Mouse (Mus musculus) left cerebral cortex, postnatal 4 days (tissue): ENCODE measurements at regions not wholly inside any gene's neighbourhood (a gene's known extent, or its start where the extent isn't known, plus 50 kb on each side); places are given as distances from the start of the nearest gene placed in this dataset.
A peak's percentile ranks its signal among the peaks of the same experiment; 100 is the strongest.

Experiments used
- DNase-seq: peaks from one replicate; pipeline ENCODE4 v3.0.0-alpha.2; 2022
- intact Hi-C: fragments of 180-260 bp; cut with DNase I; formaldehyde crosslinking; loops from one replicate; pipeline ENCODE4 v1.15.1; 2025

DNA sequence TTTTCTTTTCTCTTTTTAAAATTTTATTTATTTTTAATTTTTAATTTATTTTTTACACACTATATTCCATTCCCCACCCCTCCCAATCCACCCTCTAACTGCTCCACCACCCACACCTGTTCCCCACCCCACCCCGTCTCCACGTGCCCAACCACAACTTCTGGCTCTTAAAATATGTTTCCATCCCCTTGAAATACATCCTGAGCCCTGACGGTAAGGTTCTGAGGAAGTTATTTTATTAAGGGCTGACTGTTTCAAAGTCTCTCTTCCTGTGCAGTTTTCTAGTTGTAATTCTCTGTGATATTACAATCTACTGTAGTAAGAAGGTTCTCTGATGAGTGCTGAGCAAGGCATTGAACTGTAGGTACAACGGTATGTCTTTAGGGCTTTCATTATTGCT lies 325.6 kb upstream of the Negr1 start:
- intact Hi-C loops: no loop called here
- no peak for DNase-seq

GRCm38 (mm10) chr3:156252256-156252861 lies 309.2 kb upstream of the Negr1 start:
- no peak for DNase-seq

DNA sequence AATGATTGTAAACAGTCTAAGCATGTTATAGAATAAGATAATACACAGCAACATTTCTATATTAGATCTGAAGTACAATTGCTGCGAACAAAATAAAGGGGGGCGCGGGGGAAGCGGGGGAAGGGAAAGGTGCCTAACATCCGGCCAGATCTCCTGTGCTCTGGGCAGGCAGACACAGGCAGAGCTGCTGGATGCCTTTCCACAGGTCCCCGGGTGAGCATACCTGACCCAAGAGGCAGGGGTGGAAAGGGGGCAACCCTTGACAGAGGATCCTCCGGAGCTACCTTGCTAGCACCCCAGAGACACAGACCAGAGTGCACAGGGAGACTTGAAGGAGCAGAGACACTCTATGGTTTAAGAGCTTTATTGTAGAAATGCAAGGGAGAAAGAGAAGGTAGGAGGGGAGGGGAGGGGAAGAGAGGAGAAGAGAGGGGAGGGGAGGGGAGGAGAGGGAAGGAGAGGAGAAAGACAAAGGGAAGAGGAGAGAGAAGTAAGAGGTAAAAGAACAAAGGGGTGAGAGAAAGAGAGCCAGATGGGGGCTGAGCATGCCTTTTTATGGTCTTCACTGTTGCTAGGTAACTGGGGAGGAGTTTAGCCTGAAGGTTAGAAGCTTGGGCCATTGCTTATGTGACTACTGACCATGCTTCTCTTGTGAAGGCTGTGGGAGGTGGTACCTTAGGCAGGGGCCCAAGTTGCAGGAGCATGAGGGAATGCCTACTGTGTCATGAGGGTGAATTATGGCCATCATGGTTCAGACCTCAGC lies 308.2 kb upstream of the Negr1 start:
- intact Hi-C loops: no loop called here
- no peak for DNase-seq

More at GRCm38 (mm10) chr3:156252256-156252861, 309.2 kb upstream of the Negr1 start:
- intact Hi-C loops: no loop called here

DNA sequence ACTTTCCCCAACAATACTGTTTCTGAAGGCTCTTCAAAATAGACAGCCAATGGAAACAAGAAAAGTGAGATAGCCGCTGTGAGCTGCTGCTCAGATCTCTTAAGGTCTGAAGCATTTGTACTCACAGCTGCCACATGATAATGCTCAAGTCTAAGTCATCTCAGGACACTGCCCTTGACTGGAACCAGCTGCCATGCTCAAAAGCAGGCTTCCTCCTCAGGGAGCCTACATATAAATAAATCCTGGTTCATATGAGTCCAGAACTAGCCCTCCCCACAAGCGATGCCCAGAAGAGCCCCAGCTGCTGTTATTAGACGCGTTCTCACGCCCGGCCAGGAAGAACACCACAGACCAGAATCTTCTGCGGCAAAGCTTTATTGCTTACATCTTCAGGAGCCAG lies 304.9 kb upstream of the Negr1 start:
- no peak for DNase-seq
- intact Hi-C loops: no loop called here

- intact Hi-C loops: no loop called here
- DNase-seq: peak; percentile 1
These were observed 296.9 kb upstream of the Negr1 start for GRCm38 (mm10) chr3:156264654-156265053.

- intact Hi-C loops: no loop called here
These were observed 293.9 kb upstream of the Negr1 start for GRCm38 (mm10) chr3:156267727-156268126.

DNA sequence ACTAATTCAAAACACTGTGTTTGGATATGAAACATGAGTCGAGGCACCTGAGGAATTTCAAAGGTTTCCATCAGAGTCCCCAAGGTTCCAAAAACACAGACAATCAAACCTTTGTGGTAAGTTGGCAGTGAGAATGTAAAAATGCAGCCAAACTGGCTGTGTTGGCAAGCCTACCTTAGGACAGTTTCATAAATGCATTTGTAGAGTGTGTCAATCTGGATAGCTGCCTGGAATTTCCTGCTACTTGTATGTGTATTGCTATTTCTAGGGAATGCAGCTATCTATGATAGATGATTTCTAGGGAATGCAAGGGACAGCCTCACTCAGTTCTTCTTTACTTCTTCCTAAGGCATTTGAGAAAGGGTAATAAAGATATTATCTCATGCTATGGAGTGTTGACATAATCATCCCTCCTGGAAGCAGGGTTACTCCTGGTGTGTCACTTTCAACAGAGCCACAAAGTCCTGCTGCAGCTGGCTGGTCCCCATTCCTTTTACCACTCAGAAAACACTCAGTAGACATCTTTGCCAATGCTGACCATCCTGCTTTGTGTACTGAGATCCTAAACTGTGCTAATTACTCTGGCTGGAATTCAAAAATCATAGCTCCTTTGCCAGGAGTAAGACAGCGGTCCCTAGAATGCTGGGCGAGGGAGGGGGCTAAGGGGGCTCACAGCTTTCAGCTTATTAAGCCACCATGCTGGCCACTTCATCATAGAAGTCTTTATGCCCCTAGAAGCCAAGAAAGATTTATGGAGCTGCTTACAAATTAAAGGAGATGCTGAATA lies 261.4 kb upstream of the Negr1 start:
- DNase-seq: peak; percentile 48
- intact Hi-C loops: no loop called here

More at GRCm38 (mm10) chr3:156267727-156268126, 293.9 kb upstream of the Negr1 start:
- DNase-seq: no peak

GRCm38 (mm10) chr3:156301302-156301701 lies 260.3 kb upstream of the Negr1 start:
- DNase-seq: no peak
- intact Hi-C loops: no loop called here

DNA sequence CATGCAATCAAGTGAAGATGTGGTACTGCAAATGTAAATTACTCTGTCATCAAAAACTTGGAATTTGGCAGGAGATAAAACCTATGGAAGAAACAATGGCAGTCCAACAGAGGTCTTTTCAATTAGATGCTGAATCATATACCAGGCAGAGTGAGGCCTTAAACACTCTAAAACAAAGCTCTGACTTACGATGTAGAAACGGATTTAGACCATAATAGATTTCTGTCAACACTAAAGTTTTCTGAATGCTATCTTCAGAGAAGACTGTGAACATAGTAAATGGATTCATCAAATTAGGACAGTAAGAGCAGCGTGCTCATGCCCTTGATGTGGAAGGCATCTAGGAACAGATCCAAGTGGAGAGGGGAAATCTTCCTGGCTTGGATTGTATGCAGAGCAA lies 259.8 kb upstream of the Negr1 start:
- intact Hi-C loops: no loop called here
- no peak for DNase-seq

GRCm38 (mm10) chr3:156304174-156304573 lies 257.4 kb upstream of the Negr1 start:
- DNase-seq: no peak
- intact Hi-C loops: no loop called here

- peak; percentile 10 for DNase-seq
- intact Hi-C loops: no loop called here
These were observed 256.5 kb upstream of the Negr1 start for GRCm38 (mm10) chr3:156305064-156305463.

DNA sequence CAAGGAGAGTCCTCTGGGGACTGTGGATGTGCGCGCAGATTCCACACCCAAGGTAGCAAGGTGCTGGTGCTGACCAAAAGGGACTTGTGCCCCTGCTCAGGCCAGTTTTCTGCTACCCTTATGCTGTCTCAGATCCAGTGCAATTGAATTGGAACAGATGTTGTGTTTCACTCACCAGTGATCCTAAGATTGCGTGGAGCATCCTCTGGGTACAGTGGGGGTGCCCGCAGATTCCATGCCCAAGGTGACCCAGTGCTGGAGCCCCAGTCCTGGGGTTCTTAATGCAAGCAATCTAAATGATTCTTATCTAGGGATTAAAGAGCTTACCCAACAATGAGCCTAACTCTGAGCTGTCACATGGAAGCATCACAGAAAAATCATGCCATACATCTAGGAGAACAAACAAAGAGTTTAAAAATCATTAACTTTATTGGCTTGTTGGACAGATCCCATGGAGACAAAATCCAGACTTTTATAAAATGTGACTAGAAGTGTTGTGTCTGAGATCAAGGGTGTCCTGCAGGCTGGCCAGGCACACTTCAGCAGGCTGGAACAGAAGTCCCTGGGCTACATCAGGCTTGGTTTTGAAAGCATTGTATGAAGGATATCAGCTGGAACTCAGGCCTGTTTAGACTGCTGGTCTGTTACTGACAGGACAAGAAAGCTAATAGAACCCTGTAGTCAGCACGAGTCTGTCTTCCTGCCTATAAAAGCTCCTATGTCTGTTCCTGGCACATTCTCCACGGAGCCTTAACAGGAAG lies 226.4 kb upstream of the Negr1 start:
- intact Hi-C loops: no loop called here
- no peak for DNase-seq

- intact Hi-C loops: no loop called here
- DNase-seq: no peak
These were observed 220.1 kb upstream of the Negr1 start for GRCm38 (mm10) chr3:156341484-156341883.

DNA sequence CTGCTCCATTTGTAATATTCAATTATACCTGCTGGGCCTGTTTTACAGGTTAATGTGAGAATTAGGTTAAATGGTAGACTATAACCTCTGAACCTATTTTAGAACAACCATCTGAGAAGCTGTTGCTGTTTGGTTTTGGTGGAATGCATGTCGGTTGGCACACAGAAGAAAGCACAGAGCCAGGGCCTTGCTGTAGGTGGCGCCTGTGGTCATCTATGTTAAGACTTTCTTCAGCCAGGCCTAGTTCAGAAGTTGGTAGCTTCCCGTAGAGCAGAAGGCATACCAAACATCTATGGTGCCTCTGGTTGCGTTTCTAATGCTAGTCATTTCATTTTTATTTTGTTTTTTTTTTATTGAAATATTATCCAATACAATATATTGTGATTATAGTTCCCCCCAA lies 209.9 kb upstream of the Negr1 start:
- intact Hi-C loops: no loop called here
- DNase-seq: peak; percentile 16

DNA sequence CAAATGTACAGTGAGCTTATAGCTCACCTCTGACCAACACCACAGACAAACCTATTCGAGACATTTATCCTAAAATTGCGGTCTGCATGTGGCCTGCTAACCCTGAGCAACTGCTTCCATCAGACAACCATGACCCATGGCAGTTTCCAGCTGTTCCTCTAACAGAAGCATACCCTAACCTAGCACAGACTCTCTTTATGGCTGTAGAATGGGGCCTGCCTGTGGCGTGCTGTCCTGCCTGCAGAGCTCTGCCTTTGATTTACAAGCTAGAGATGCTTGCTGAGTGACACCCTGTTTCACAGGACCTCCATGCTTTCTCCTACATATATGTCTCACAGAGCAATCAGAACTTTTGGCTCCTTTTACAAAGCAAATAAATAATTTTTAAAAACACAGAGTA lies 208.2 kb upstream of the Negr1 start:
- no peak for DNase-seq
- intact Hi-C loops: no loop called here

DNA sequence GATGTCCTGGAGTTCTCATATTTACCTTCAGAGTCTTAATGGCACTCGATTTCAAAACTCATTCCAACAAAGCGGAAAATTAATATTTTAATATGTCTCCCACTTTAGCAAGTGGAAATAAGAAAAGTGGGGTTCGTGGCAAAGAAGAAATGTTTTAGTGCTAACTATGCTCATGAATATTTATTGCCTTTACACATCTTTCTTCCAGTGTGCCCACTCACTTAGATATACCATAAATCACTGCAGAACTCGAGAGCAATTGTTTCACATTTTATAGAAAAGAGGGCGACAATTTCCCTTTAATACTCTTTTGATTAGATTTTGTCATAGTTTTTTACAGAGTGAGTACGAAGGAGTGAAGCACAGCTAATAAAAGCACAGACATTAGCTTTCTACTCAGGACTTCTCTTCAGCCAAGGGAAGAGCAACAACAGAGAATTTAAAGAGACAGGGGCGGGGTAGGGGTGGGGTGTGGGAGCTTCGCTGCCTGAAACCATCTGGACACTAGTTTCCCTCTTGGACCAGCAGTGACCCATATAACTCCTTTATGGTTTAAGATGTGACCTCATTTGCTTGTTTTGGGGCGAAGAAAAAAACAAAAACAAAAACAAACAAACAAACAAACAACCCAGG lies 207.6 kb upstream of the Negr1 start:
- intact Hi-C loops: no loop called here
- no peak for DNase-seq

- intact Hi-C loops: no loop called here
These were observed 192.8 kb upstream of the Negr1 start for GRCm38 (mm10) chr3:156368669-156369343.

DNA sequence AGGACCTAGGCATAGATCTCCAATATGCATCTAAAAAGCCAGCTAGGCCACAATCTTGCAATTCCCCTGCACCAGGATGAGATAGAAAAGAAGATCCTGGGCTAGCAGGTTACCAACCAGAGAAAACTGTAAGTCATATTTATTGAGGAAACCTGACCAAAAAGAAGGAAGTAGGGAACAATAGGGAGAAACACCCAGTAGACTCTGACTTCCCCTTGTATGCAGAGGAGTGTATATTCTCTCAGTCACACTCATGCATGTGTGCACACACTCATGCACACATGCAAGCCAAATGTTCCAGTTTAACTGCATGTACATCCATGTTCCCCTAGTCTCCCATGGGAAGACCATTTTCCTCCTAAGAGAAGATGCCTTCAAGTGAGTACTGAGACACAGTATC lies 184.9 kb upstream of the Negr1 start:
- intact Hi-C loops: no loop called here
- DNase-seq: no peak

More at GRCm38 (mm10) chr3:156368669-156369343, 192.8 kb upstream of the Negr1 start:
- DNase-seq: no peak

DNA sequence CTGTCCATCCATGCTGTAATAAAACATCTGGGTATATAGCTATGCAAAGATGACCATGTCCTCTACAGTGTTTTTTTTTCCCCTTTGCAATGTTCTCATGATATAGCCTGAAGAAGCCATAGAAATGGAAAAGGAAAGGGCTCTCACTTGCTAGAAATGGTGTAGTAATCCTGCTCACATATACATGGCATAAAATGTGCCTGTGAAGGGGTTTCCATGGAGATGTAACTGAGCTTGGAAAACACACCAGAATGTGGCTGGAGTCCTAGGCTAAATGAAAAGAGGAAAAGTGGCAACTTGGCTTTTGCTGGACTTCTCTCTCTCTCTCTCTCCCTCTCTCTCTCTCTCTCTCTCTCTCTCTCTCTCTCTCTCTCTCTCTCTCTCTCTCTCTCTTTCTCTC lies 178.7 kb upstream of the Negr1 start:
- no peak for DNase-seq

DNA sequence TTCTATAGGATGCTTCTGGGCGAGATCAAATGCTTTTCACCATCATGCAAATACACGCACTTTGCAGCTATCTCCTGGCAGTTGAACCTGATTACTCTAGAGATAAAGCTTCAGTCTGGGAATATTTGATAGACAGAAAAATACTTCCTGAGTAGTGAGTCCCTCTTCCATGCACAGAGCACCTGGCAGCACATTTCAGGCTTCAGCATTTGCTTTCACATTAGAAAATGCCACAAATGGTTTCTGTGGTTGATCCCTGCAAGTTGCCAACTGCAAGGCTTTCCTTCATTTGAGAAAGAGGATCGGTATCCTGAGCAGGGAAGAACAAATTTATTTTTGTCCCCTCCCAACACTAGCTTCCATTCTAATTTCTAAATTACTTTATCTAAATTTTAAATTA lies 155.5 kb upstream of the Negr1 start:
- DNase-seq: no peak
- intact Hi-C loops: no loop called here

More for the DNA sequence above, 178.7 kb upstream of the Negr1 start:
- intact Hi-C loops: no loop called here
